Mouse (Mus musculus): ENCODE measurements at regions not wholly inside any gene's neighbourhood (a gene's known extent, or its start where the extent isn't known, plus 50 kb on each side); places are given as distances from the start of the nearest gene placed in this dataset.

GRCm38 (mm10) chr5:52971811-52972210 lies 66.1 kb upstream of the Slc34a2 start:
- TF ChIP-seq CTCF (IDR thresholded peaks at IDR 0.05; ENCODE audit: control insufficient read depth, insufficient read depth, insufficient read length) = no peak
- TF ChIP-seq MYOD1 (IDR thresholded peaks at IDR 0.05; ENCODE audit: control insufficient read depth, insufficient read length, low read depth) = no peak
- no peak for TF ChIP-seq MAX (IDR thresholded peaks at IDR 0.05)
- no peak for TF ChIP-seq USF1 (IDR thresholded peaks at IDR 0.05; ENCODE audit: low read depth)
